Mouse (Mus musculus): ENCODE data around the gene Ctla4.

The Ctla4 gene

DNA sequence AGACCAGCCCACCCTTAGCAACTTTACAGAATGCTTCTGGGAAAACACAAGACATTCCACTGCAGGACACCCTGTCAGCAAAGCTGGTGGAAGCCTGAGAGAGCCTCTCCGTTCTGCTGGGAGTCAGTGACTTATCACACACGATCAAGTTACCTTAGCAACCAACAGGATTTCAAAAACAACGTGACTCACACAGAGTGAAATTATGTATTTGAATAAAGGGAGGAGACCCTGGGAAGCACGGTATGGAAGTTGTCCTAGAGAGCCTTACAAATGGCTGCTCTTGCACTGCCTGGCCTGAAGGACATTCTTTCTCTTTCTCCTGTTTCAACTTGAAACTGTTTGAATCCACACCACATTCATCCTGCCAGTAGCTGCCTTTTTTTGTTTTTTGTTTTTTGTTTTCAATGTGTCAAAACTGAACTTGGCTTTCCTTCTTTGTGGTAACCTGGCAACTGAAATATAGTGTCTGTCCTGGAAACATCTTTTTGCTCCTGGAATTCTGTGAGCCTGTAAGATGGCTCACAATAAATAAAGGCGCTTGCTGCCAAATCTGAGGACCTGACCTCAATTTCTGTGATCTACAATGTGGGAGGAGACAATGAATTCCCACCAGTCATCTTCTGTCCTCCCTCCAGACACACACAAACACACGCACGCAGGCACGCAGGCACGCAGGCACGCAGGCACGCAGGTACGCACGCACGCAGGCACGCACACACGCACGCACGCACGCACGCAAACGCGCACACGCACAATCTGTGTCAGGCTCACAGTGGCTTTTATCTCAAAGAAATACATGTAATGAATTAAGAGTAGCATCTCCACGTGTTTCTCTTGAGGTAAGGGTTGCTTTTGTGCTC lies 33.9 kb downstream of the Ctla4 start:
- 68% methylated on average over 24 of the region's 24 CpGs for WGBS

DNA sequence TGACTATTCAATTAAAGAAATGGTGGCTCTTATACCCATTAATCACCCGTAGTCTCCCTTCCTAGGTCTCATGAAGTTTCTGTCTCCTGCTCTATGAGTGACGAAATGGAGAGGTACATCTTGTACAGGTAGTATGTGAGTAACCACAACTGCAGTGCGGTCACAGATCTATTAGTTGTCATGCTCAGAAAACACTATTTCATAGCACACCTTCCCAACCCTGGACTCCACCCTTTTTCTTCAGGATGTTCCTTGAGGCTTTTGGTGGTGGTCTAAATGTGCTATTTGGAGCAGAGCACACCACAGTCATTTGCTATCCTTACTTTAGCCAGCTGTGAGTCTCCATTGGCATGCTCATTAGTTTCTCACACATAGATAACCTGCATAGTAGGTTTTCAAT lies 42.2 kb downstream of the Ctla4 start:
- WGBS, result 94% methylated on average over 3 of the region's 3 CpGs

DNA sequence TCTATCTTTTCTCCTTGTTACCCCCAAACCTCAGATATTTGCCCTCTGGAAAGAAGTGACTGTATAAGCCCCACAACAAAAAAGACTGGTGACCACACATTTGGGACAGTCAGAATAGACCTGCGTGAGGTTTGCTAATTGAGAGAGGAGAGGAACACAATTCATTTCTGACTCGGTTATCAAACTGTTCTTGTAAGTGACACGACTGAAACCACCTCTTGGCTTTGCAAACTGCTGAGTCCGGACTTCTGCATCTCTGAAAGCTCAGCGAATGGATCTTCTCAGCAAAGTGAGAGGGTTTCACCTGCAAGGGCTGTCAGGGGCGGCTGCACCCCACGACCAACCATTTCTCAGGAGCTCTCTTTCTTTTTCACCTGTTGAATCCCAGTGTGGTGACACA lies 43.6 kb downstream of the Ctla4 start:
- 79% methylated on average over 7 of the region's 7 CpGs for WGBS

DNA sequence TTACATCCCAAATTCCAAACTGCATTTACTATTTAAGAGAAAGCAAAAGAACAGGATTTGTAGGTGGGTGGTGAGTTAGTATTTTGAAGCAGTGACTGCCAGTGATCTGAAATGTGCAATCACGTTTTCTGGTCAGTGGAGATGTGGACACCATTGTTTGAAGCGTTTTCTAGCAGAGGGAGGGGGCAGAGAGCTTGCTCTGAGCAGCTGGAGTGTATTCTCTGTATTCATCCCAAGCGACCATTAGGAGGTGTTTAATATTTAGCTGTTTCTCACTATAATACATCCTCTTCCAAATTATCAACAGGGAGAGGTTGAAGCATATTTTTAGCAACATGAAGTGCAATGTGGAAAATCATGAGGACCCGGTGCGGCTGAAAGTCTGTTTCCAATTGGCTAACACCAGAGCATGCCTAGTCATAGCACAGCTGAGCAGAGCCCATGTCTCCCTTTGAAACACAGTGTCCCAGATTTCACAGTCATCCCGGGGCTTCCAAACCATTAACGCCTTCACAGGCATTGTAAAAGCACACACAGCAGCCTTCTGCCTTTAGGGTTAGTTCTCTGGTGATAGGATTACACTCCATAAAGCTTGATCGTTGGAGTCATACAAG lies 49.3 kb downstream of the Ctla4 start:
- WGBS, result 27% methylated on average over 8 of the region's 8 CpGs

DNA sequence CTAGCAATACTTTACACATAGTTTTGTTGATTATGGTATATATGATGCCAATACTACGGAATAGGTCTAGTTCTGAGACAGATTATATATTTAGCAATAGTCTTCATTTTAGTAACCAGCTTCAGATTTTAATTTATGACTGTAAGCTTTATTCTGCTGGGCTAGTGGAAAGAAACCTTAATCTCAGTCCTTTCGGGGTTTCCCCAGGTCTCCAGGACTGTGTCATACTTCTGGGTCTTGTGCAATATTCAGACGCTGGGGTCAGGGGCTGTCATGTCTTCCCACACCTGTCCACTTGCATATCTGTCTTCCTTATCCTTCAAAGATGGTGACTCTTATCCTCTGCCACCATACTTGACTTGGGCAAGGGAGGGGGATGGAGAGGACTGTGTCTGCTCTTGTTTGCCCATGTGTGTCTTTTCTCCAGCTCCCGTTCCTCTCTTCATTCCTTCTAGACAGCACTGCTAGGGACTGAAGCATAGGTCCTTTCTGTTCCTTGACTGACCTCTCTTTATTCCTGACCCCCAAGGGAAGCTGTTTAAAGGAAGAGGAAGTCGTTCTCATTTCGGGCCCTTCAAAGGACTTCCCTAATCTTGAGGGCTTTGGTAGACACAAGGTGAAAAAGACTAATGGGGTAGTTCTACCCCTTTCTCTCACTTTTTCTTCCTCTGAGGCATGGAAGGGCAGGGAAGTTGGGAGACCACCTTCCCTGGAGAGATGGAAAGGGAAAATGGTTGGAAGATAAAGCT lies 50.3 kb downstream of the Ctla4 start:
- WGBS, result 89% methylated on average over 6 of the region's 6 CpGs

DNA sequence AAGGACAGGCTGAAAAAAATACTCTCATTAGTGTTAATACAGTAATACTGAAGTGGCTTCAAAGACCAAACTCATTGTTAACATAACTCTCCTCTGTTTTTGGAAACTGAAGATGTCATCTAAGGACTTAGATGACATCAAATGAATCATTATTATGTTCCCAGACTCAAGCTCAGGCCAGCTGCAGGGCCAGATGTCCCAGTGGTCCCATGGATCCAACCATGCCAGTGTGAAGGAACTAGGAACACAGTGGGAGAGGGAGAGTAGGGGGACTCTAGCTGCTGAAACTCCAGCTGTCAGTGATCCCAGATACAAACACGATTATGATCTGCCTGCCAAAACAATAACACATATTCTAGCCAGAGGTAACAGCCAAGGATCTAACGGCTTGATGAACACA lies 51.5 kb downstream of the Ctla4 start:
- 42% methylated on average over 2 of the region's 2 CpGs for WGBS

DNA sequence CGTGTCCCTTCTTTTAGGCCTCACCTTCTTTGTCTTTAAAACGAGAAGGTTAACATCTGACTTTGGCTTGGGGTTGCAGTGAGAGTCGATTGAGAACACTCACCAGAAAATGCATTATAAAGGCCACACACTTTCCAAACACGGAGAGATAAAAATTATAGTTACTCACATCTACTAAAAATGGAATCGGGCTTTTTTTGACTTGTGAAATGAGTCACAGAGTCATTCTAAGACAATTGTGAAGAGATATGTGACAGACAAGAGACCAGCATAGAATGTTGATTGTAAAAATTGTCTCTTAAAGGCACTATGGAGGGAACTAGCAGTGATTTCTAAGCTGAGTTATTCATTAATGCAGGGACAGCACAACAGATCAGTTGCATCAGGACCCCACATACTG lies 52.2 kb downstream of the Ctla4 start:
- 56% methylated on average over 5 of the region's 5 CpGs for WGBS

DNA sequence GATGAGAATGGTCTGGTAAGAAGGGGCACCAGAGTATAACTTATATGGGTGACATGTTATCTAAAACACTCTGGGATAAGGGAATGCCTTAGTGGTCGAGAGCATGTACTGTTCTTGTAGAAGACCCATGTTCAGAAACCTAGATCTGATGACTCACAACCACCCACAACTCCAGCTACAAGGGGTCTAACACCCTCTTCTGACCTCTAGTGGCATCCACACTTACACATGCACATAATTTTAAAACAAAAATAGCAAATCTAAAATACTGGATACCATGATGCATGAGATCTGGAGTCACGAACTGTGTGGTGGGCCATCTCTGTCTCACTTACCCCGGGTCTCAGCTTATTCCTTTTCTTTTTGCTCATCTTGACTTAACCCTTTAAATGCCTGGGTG lies 53.2 kb downstream of the Ctla4 start:
- 82% methylated on average over 3 of the region's 3 CpGs for WGBS

DNA sequence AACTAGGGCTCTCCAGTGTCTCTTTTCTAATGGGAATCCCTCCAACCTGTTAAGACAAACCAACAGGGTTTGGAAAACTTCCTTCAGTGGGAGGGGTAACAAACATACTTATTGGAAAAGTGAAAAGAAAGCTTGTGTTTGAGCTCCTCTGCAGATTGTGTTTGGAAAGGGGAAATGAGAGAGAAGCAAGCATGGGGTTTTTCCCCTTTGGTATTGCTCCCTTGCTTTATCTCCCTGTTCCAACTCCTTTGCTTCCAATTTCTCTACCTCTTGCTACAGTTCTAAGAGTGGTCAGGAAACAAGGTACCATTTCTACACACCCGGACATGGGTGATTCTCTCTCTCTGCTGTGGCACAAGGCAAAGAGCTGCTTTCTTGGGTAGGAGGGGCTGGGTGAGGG lies 53.8 kb downstream of the Ctla4 start:
- WGBS, result 87% methylated on average over 1 of the region's 1 CpGs

DNA sequence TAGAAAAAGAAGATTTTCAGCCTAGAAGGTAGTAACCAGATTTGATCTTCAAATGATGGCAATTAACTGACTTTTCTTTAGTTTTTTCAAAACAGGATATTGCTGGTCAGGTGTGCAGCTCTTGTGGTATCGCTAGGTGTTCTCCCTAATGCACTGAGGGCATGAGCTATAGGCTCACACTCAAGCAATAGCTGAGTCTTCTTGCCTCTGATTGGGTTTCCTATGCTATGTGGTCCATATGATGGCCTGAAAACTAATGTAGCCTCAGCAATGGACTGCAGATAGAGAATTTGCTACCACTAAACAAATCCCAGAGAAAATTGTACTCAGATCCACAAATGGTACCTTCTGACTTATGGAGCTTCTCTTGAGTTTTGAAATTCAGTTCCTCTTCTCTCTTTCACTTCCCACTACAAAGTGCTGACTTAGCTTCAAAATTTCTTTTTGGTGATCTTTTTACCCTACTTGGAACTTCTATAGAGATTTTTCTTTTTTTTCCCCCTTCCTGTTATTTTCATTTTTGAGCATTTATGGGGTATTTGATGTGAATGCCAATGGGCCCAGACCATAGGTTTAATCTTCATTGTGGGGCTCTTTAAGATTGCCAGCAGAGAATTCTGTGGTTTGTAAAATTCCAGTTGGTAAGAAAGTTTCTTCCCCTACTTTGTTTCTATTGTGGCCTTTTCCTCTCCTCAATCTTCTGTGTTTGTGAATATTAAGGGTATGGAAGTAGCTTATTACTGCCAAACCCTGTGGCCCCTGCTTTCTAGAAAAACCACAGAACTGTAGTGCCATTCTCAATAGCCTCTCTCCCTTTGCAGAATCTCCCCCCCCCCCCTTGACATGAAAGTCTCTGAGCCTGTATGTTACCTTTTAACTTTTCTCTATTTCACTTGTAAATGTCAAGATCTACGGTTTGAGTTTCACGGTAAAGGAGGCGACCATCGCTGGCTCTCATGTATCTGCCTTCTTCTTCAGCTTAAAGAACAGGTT lies 54.6 kb downstream of the Ctla4 start:
- 97% methylated on average over 5 of the region's 5 CpGs for WGBS

DNA sequence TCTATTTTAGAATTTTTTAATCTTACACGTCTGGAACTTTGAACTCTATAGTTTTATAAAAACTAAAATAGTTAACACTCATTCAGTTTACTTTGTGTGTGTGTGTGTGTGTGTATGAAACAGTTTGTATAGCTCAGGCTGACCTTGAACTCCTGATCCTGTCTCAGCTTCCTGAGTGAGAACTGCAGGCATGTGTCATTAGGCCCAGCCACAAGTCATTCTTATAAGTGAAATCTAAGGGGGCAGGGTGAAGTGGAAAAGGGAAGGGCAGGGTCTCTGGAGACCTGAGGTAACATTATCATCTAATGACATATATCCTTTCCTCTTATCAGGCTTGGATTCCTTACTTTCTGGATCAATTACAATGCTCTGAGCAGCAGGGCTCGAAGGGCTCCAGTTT lies 56.1 kb downstream of the Ctla4 start:
- WGBS, result 86% methylated on average over 2 of the region's 2 CpGs

DNA sequence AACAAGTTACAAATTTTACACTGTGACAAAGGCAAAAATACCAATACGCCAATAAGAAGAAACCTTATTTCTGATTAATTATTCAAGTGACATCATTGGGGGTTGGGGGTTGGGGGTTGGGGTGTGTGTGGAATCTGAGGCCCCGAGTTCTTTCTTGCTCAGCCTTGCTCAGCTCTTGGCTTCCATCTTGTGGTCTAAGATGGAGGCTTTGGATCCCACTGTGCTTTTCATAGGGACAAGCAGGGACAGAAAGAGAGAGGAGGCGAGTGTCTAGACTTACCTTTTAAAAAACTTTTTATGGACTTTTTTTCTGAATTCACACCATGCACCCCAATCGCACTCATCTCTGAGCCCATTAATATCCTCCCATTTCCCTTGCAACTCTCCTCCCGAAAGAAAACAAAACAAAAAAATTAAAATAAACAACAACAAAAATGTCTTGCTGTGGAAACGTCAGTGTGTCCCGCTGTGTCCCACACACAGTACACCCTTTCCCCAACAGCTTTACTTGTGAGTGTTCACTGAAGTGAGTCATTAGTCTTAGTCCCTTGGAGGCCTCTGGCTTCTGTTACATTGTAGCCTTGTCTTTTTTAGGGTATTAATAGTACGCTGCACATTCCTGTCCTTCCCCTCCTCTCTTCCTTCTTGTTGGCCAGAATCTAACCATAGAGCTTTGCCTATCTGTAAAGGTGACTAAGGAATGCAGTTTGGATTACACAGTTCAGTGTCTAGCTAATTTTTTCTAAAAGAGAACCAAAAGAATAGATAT lies 59.0 kb downstream of the Ctla4 start:
- 84% methylated on average over 8 of the region's 8 CpGs for WGBS

DNA sequence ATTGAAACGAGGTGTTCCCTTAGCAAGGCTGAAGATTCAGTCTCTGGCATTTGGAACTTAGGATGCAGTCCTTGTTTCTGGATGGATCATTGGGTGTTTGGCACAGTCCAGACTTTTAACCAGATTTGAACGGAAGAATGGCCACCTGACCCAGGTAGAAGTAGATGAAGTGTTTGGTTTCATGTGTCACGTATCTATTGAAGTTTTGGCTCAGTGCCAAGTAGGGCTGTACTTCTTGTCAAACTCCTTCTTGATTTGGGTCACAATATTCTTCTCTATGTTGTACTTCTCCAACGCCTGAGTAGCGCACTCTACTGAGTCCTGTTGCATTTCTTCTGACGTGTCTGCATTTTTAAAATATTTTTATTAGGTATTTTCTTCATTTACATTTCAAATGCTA lies 61.3 kb downstream of the Ctla4 start:
- WGBS, result 85% methylated on average over 6 of the region's 6 CpGs

DNA sequence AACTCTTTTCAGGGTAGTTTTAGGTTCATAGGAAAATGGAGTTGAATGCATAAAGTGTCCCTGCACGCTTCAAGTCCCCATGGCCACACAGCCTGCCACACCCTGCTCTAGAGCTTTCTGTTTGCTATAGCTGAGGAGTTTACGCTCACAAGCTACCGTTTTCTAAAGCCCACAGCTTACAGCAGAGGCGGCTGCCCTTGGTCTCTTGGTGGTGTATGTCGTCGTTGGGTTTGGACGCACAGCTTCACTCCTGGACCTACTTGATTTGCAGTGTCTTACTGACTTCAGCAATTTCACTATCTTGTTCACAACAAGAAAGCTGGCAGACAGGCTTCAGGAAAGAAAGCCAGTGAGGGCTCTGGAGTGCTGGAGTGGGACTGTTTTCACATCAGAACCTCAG lies 66.2 kb downstream of the Ctla4 start:
- 55% methylated on average over 7 of the region's 7 CpGs for WGBS

DNA sequence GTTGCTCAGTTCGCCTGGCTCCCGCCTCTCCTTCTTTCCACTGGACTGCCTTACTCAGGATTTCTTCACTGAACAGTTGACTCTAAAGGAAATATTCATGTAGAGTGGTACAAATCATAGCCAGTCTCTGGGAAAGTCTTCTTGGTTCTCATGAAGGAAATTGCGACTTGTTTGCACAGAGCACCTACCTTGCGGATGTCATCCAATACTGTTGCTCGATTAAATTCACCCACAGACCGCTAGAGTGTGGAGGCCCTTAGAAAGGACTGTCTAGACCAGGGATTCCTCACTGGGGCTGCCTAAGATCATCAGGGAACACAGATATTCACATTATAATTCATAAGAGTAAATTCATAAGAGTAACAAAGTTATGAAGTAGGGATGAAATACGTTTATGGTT lies 66.9 kb downstream of the Ctla4 start:
- 92% methylated on average over 7 of the region's 7 CpGs for WGBS

DNA sequence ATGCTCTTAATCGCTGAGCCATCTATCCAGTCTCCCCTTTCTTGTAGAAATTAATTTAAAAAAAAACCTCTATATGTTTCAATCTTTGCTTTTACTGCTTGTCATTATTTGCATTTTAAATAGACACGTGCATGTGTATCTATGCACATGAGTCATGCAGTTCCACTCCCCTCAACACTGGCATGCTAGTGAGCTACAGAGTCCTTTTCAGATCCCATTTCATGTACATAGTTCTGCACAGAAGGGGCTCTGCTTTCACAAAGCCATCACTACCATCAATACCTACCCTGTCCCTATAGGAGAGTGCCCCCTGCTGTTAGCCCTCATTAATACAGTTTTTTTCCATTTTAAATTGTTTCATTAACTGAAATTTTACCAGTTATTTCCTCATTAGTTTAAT lies 68.0 kb downstream of the Ctla4 start:
- WGBS, result 34% methylated on average over 2 of the region's 2 CpGs

DNA sequence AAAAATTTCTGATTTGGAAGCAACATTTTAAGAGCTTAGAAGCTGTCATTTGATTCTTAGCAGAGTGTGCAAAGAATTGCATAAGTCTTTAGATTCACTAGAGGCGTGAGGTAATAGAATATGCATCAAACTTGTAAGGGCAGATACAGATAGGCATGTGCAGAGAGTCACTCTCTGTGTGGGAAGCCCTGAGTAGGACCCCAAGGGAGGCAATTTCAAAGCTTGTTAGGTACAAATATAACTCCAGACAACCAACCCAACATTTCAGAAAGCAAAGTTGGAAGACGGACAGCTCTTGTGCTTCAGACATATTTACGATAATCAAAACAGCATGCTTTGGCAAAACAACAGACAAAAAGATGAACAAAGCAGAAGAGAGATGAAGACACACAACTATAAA lies 68.4 kb downstream of the Ctla4 start:
- WGBS, result 75% methylated on average over 3 of the region's 3 CpGs

DNA sequence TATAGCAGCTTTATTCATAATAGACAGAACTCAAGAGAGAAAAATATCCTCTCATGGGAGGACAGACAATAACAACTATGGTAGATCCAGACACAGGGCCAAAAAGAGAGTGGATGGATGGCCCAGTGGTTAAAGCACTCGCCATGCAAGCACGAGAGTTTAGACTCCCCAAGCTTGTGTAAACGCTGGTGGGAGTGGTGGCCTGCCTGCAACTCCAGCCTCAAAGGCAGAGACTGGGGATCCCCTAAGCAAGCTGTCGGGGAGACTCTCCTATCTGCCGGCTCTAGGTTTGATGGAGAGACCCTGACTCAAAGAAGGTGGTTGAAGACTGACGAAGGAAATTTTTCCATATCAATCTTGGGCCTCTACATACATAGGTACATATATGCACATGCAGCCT lies 69.4 kb downstream of the Ctla4 start:
- 85% methylated on average over 6 of the region's 6 CpGs for WGBS

DNA sequence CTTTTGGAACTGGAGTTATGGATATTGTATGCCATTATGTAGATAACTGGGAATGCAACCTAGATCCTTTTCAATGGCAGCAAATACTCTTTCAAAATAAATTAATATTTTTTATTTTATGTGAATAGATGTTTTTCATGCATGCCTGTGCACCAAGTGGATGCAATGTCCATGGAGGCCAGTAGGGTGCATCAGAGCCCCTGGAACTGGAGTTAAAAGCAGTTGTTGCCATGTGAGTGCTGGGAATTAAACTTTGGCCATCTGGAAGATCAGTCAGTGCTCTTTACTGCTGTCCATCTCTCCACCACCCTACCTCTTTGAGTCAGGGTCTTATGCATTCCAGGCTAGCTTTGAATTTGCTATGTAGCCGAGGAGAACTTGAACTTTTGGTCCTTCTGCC lies 71.5 kb downstream of the Ctla4 start:
- 90% methylated on average over 1 of the region's 1 CpGs for WGBS

DNA sequence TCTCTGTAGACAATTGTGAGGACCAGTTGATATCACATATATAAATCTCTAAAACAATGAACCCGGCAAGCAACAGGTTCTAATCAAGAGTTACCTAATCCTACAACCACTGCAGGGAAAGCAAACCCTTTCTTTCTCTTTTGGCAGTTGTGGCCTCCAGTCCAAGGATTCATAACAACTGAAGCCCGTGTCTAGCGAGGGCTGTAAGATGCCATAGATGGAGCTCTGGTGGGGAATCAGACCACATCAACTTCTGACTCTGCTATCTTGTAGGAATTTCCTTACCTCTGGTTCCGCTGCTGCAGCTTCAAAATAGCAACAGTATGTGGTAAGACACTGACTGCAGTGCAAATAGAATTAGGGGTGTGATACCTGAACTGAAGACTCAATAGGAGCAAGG lies 72.4 kb downstream of the Ctla4 start:
- 88% methylated on average over 4 of the region's 4 CpGs for whole genome bisulfite sequencing

DNA sequence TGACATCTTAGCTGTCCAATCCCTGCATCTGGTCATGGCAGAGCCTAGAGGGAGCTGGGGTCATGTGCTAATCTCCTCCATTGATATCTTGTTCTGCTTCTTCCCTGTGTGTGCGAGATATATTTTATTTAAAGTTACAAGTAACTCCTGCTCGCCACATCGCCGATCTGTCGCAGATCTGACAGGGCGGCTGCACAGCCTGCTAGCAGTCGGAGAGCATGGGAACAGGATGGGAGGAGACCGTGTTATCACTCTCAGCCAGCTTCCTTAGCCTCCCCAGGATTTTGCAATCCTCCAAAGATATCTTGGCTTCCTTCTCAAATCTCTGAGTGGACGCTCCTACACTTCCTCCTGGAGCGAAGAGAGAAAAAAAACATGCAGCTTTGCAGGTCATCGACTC lies 73.7 kb downstream of the Ctla4 start:
- WGBS, result 46% methylated on average over 11 of the region's 11 CpGs

All from cerebral cortex, adult 2 months (tissue).